Mouse (Mus musculus) myocyte (in vitro differentiated cells): ENCODE data around the gene Dlg2. TPM values are rescaled to one million over a fixed set of nuclear protein-coding genes. Genes with fewer than 3 reads are reported as not detected.

Experiments used
- H3K27me3 ChIP-seq: one replicate; pipeline ENCODE4 v1.6.1; 2011; ENCODE audit not compliant: control insufficient read depth, insufficient read depth, insufficient read length
- H3K36me3 ChIP-seq: one replicate; pipeline ENCODE4 v1.6.1; 2011; ENCODE audit not compliant: control insufficient read depth, insufficient read depth
- H3K4me2 ChIP-seq: one replicate; pipeline ENCODE4 v1.6.1; 2011; ENCODE audit warnings: low read depth, control low read depth
- H3K4me3 ChIP-seq: one replicate; pipeline ENCODE4 v1.5.1; 2011; ENCODE audit warnings: mild to moderate bottlenecking, control low read depth, moderate library complexity
- H3K79me2 ChIP-seq: one replicate; pipeline ENCODE4 v1.6.1; 2011; ENCODE audit not compliant: control insufficient read depth, insufficient read depth
- H3ac ChIP-seq: one replicate; pipeline ENCODE4 v1.6.1; 2011; ENCODE audit not compliant: control insufficient read depth, insufficient read length
- CEBPB ChIP-seq: IDR thresholded peaks from 2 replicates; pipeline ENCODE4 v1.6.1; 2011; ENCODE audit warnings: mild to moderate bottlenecking, moderate library complexity; ENCODE audit not compliant: poor library complexity, insufficient read depth, severe bottlenecking
- E2F4 ChIP-seq: IDR thresholded peaks from one replicate; pipeline ENCODE4 v1.6.1; 2011; ENCODE audit warnings: mild to moderate bottlenecking, control low read depth, moderate library complexity; ENCODE audit not compliant: insufficient read depth
- MAX ChIP-seq: IDR thresholded peaks from one replicate; pipeline ENCODE4 v1.6.1; 2011; ENCODE audit warnings: low read depth, mild to moderate bottlenecking, control low read depth
- MYOD1 ChIP-seq, 3 experiments: IDR thresholded peaks; one replicate each; pipeline ENCODE4 v1.6.1; 2011; ENCODE audit warnings: control low read depth in 2 of 3, low read depth in 2 of 3, mild to moderate bottlenecking in 2 of 3, moderate library complexity in 1 of 3; ENCODE audit not compliant: insufficient read length in 2 of 3, control insufficient read depth in 1 of 3
- MYOG ChIP-seq, 3 experiments: IDR thresholded peaks; one replicate each; pipeline ENCODE4 v1.6.1; 2011; ENCODE audit warnings: control low read depth in 2 of 3, low read depth in 2 of 3, mild to moderate bottlenecking in 2 of 3; ENCODE audit not compliant: insufficient read length in 2 of 3, control insufficient read depth in 1 of 3, insufficient read depth in 1 of 3
- POLR2A ChIP-seq: IDR thresholded peaks from one replicate; pipeline ENCODE4 v1.6.1; 2011; ENCODE audit warnings: low read depth, mild to moderate bottlenecking, control low read depth, moderate library complexity; ENCODE audit not compliant: insufficient read length
- POLR2AphosphoS2 ChIP-seq: IDR thresholded peaks from one replicate; pipeline ENCODE4 v1.6.1; 2011; ENCODE audit warnings: low read depth, control low read depth; ENCODE audit not compliant: insufficient read length
- REST ChIP-seq: IDR thresholded peaks from one replicate; pipeline ENCODE4 v1.6.1; 2011; ENCODE audit warnings: mild to moderate bottlenecking, control low read depth, moderate library complexity; ENCODE audit not compliant: insufficient read depth, insufficient read length
- SRF ChIP-seq: IDR thresholded peaks from one replicate; pipeline ENCODE4 v1.6.1; 2011; ENCODE audit warnings: low read depth; ENCODE audit not compliant: control insufficient read depth, insufficient read length
- TCF12 ChIP-seq: IDR thresholded peaks from one replicate; pipeline ENCODE4 v1.6.1; 2011; ENCODE audit warnings: mild to moderate bottlenecking, control low read depth; ENCODE audit not compliant: poor library complexity, insufficient read depth, severe bottlenecking
- TCF3 ChIP-seq: IDR thresholded peaks from one replicate; pipeline ENCODE4 v1.6.1; 2011; ENCODE audit warnings: low read depth, control low read depth; ENCODE audit not compliant: insufficient read length
- USF1 ChIP-seq: IDR thresholded peaks from one replicate; pipeline ENCODE4 v1.6.1; 2011; ENCODE audit warnings: low read depth, mild to moderate bottlenecking, control low read depth, moderate library complexity
- polyA plus RNA-seq: library from polyadenylated mRNA; unstranded; fragments of >200 nt; fragmentation: generic; extraction: Trizol; gene quantifications from one replicate; pipeline ENCODE4 v1.2.1, GENCODE M21; 2012; ENCODE audit warnings: missing spikeins

The Dlg2 gene
- polyA plus RNA-seq, 1 experiment = 0.65 TPM

GRCm38 (mm10) chr7:91856931-91857330 is 1380.5 kb downstream of the Dlg2 start:
- H3K4me2 ChIP-seq = no peak overlapping the region
- no peak overlapping the region for H3K4me3 ChIP-seq
- no peaks in the 10 kb centered on the region for H3K27me3 ChIP-seq
- H3K79me2 ChIP-seq = no peaks in the 10 kb centered on the region
- no peaks in the 10 kb centered on the region for H3K36me3 ChIP-seq
- TF ChIP-seq MYOG (IDR thresholded peaks at IDR 0.05; ENCODE audit: control insufficient read depth in 1 of 3, insufficient read depth in 1 of 3, insufficient read length in 2 of 3, low read depth in 2 of 3) (no peak), USF1 (no peak), MAX (no peak), POLR2AphosphoS2 (no peak), REST (no peak), TCF12 (no peak)
- H3ac ChIP-seq = no peak overlapping the region

GRCm38 (mm10) chr7:91862806-91863531 is 1386.5 kb downstream of the Dlg2 start:
- Histone ChIP-seq H3K79me2 (no peaks in the 10 kb centered on the region), H3ac (no peak overlapping the region), H3K4me3 (no peak overlapping the region), H3K4me2 (no peak overlapping the region), H3K27me3 (no peaks in the 10 kb centered on the region), H3K36me3 (no peaks in the 10 kb centered on the region)
- no peak for TF ChIP-seq TCF12
- TF ChIP-seq REST = no peak
- no peak for TF ChIP-seq MYOG (IDR thresholded peaks at IDR 0.05; ENCODE audit: control insufficient read depth in 1 of 3, insufficient read depth in 1 of 3, insufficient read length in 2 of 3, low read depth in 2 of 3)
- no peak for TF ChIP-seq MYOD1 (IDR thresholded peaks at IDR 0.05; ENCODE audit: control insufficient read depth in 1 of 3, insufficient read length in 2 of 3, low read depth in 2 of 3)
- TF ChIP-seq TCF3 = no peak
- no peak for TF ChIP-seq CEBPB
- no peak for TF ChIP-seq SRF
- no peak for TF ChIP-seq POLR2AphosphoS2
- TF ChIP-seq USF1 = no peak
- no peak for TF ChIP-seq E2F4
- no peak for TF ChIP-seq MAX
- TF ChIP-seq POLR2A = no peak

GRCm38 (mm10) chr7:91868919-91869318 is 1392.4 kb downstream of the Dlg2 start:
- Histone ChIP-seq H3K4me2 (no peak overlapping the region), H3ac (no peak overlapping the region), H3K27me3 (no peaks in the 10 kb centered on the region), H3K79me2 (no peaks in the 10 kb centered on the region), H3K36me3 (no peaks in the 10 kb centered on the region), H3K4me3 (no peak overlapping the region)
- TF ChIP-seq SRF (no peak), E2F4 (no peak), REST (no peak), TCF12 (no peak), USF1 (no peak), POLR2A (no peak), POLR2AphosphoS2 (no peak), MYOG (IDR thresholded peaks at IDR 0.05; ENCODE audit: control insufficient read depth in 1 of 3, insufficient read depth in 1 of 3, insufficient read length in 2 of 3, low read depth in 2 of 3) (no peak), TCF3 (no peak), MYOD1 (IDR thresholded peaks at IDR 0.05; ENCODE audit: control insufficient read depth in 1 of 3, insufficient read length in 2 of 3, low read depth in 2 of 3) (no peak), MAX (no peak), CEBPB (no peak)

- no peak overlapping the region for H3ac ChIP-seq
- no peak for TF ChIP-seq USF1
- no peak overlapping the region for H3K4me3 ChIP-seq
- no peaks in the 10 kb centered on the region for H3K36me3 ChIP-seq
- no peaks in the 10 kb centered on the region for H3K27me3 ChIP-seq
- no peak overlapping the region for H3K4me2 ChIP-seq
- no peaks in the 10 kb centered on the region for H3K79me2 ChIP-seq
Measured at GRCm38 (mm10) chr7:91876831-91877230, 1400.4 kb downstream of the Dlg2 start.

- no peaks in the 10 kb centered on the region for H3K79me2 ChIP-seq
- H3ac ChIP-seq = no peak overlapping the region
- peak overlapping the region; percentile 8 for H3K4me2 ChIP-seq
- no peak overlapping the region for H3K4me3 ChIP-seq
- TF ChIP-seq TCF3 = no peak
- TF ChIP-seq TCF12 = no peak
- TF ChIP-seq MYOG (IDR thresholded peaks at IDR 0.05; ENCODE audit: control insufficient read depth in 1 of 3, insufficient read depth in 1 of 3, insufficient read length in 2 of 3, low read depth in 2 of 3) = no peak
- TF ChIP-seq MAX = no peak
- no peak for TF ChIP-seq USF1
- TF ChIP-seq CEBPB = no peak
- no peak for TF ChIP-seq REST
- no peak for TF ChIP-seq POLR2AphosphoS2
- no peak for TF ChIP-seq E2F4
- TF ChIP-seq MYOD1 (IDR thresholded peaks at IDR 0.05; ENCODE audit: control insufficient read depth in 1 of 3, insufficient read length in 2 of 3, low read depth in 2 of 3) = no peak
- TF ChIP-seq SRF = no peak
- no peak for TF ChIP-seq POLR2A
- H3K36me3 ChIP-seq = no peaks in the 10 kb centered on the region
- no peaks in the 10 kb centered on the region for H3K27me3 ChIP-seq
Measured at GRCm38 (mm10) chr7:91877804-91878203, 1401.3 kb downstream of the Dlg2 start.
